Mouse (Mus musculus) stomach, embryonic 15.5 days (tissue): ENCODE measurements at regions not wholly inside any gene's neighbourhood (a gene's known extent, or its start where the extent isn't known, plus 50 kb on each side); places are given as distances from the start of the nearest gene placed in this dataset.

ENCODE experiments used
- ATAC-seq: fragments of 200-750 bp; cut with Nextera tagmentation; 2 replicates; pipeline ENCODE4 v1.8.0; 2017; ENCODE audit warnings: low read depth, moderate number of reproducible peaks, moderate TSS enrichment; ENCODE audit not compliant: insufficient read depth, low FRiP score
- H3K27ac ChIP-seq: fragments of 300-500 bp; sonication (generic); 2 replicates; pipeline ENCODE4 v1.5.1; 2015; ENCODE audit warnings: mild to moderate bottlenecking, inconsistent platforms
- H3K27me3 ChIP-seq: fragments of 300-500 bp; sonication (generic); replicated peaks from 2 replicates; pipeline ENCODE4 v1.6.1; 2015; ENCODE audit warnings: inconsistent platforms
- H3K36me3 ChIP-seq: fragments of 300-500 bp; sonication (generic); 2 replicates; pipeline ENCODE4 v1.6.1; 2015; ENCODE audit warnings: inconsistent platforms
- H3K4me1 ChIP-seq: fragments of 300-500 bp; sonication (generic); 2 replicates; pipeline ENCODE4 v1.6.1; 2015; ENCODE audit warnings: inconsistent platforms
- H3K4me2 ChIP-seq: fragments of 300-500 bp; sonication (generic); 2 replicates; pipeline ENCODE4 v1.6.1; 2015; ENCODE audit warnings: mild to moderate bottlenecking, inconsistent platforms
- H3K4me3 ChIP-seq: fragments of 300-500 bp; sonication (generic); replicated peaks from 2 replicates; pipeline ENCODE4 v1.5.1; 2015; ENCODE audit warnings: inconsistent platforms
- H3K9ac ChIP-seq: fragments of 300-500 bp; sonication (generic); 2 replicates; pipeline ENCODE4 v1.6.1; 2015; ENCODE audit warnings: inconsistent platforms
- H3K9me3 ChIP-seq: fragments of 300-500 bp; sonication (generic); 2 replicates; pipeline ENCODE4 v1.6.1; 2016; ENCODE audit warnings: inconsistent platforms
- WGBS: fragments of 180-500 bp; shearing (Covaris S2); methylation state at CpG from one replicate; pipeline ENCODE4 v1.1.7; 2015; 5-methylcytosine and 5-hydroxymethylcytosine counted together

GRCm38 (mm10) chr7:129066891-129067290 lies 189.9 kb upstream of the Plpp4 start:
- H3K4me3 ChIP-seq = no peak overlapping the region
- no peaks in the 10 kb centered on the region for H3K4me1 ChIP-seq
- 64% methylated on average over 2 of the region's 2 CpGs for WGBS
- no peaks in the 10 kb centered on the region for H3K36me3 ChIP-seq
- H3K9ac ChIP-seq = no peak overlapping the region
- H3K4me2 ChIP-seq = no peak overlapping the region
- H3K27ac ChIP-seq = no peak overlapping the region
- no peaks in the 10 kb centered on the region for H3K27me3 ChIP-seq
- H3K9me3 ChIP-seq = no peaks in the 10 kb centered on the region
- ATAC-seq = no peak

GRCm38 (mm10) chr7:129068137-129068536 lies 188.7 kb upstream of the Plpp4 start:
- H3K9ac ChIP-seq = no peak overlapping the region
- no peak for ATAC-seq
- 72% methylated on average over 4 of the region's 4 CpGs for WGBS
- H3K36me3 ChIP-seq = no peaks in the 10 kb centered on the region
- no peak overlapping the region for H3K4me3 ChIP-seq
- no peaks in the 10 kb centered on the region for H3K4me1 ChIP-seq
- H3K9me3 ChIP-seq = no peaks in the 10 kb centered on the region
- H3K27me3 ChIP-seq = no peaks in the 10 kb centered on the region
- no peak overlapping the region for H3K4me2 ChIP-seq
- H3K27ac ChIP-seq = no peak overlapping the region

GRCm38 (mm10) chr7:129079786-129080185 lies 177.0 kb upstream of the Plpp4 start:
- no peak for ATAC-seq
- no peaks in the 10 kb centered on the region for H3K27me3 ChIP-seq
- WGBS = 69% methylated on average over 6 of the region's 6 CpGs
- no peaks in the 10 kb centered on the region for H3K9me3 ChIP-seq
- H3K4me1 ChIP-seq = no peaks in the 10 kb centered on the region
- H3K4me2 ChIP-seq = no peak overlapping the region
- no peak overlapping the region for H3K9ac ChIP-seq
- no peak overlapping the region for H3K27ac ChIP-seq
- no peak overlapping the region for H3K4me3 ChIP-seq
- no peaks in the 10 kb centered on the region for H3K36me3 ChIP-seq

- Histone ChIP-seq H3K27ac (no peak overlapping the region), H3K27me3 (no peaks in the 10 kb centered on the region), H3K4me1 (no peaks in the 10 kb centered on the region), H3K36me3 (no peaks in the 10 kb centered on the region), H3K4me2 (no peak overlapping the region), H3K4me3 (no peak overlapping the region), H3K9me3 (no peaks in the 10 kb centered on the region), H3K9ac (no peak overlapping the region)
- ATAC-seq = no peak
- WGBS = 55% methylated on average over 4 of the region's 4 CpGs
Measured at GRCm38 (mm10) chr7:129091441-129091840, 165.4 kb upstream of the Plpp4 start.

- no peak overlapping the region for H3K4me3 ChIP-seq
- no peaks in the 10 kb centered on the region for H3K36me3 ChIP-seq
- no peaks in the 10 kb centered on the region for H3K27me3 ChIP-seq
- H3K9me3 ChIP-seq = no peaks in the 10 kb centered on the region
- H3K9ac ChIP-seq = no peak overlapping the region
- no peaks in the 10 kb centered on the region for H3K4me1 ChIP-seq
- WGBS = 25% methylated on average over 3 of the region's 3 CpGs
- no peak for ATAC-seq
- no peak overlapping the region for H3K27ac ChIP-seq
- H3K4me2 ChIP-seq = no peak overlapping the region
Measured at GRCm38 (mm10) chr7:129096374-129097069, 160.3 kb upstream of the Plpp4 start.

GRCm38 (mm10) chr7:129102437-129102836 lies 154.4 kb upstream of the Plpp4 start:
- Histone ChIP-seq H3K9ac (no peak overlapping the region), H3K9me3 (no peaks in the 10 kb centered on the region), H3K27me3 (no peaks in the 10 kb centered on the region), H3K4me1 (no peaks in the 10 kb centered on the region), H3K36me3 (no peaks in the 10 kb centered on the region), H3K4me3 (no peak overlapping the region), H3K27ac (no peak overlapping the region), H3K4me2 (no peak overlapping the region)
- 70% methylated on average over 4 of the region's 4 CpGs for WGBS
- ATAC-seq = no peak

- no peak for ATAC-seq
- no peak overlapping the region for H3K27ac ChIP-seq
Measured at GRCm38 (mm10) chr7:129134176-129134575, 122.7 kb upstream of the Plpp4 start.

GRCm38 (mm10) chr7:129134661-129135215 lies 122.1 kb upstream of the Plpp4 start:
- no peaks in the 10 kb centered on the region for H3K4me1 ChIP-seq
- H3K27ac ChIP-seq = no peak overlapping the region
- H3K9me3 ChIP-seq = no peaks in the 10 kb centered on the region
- no peak for ATAC-seq
- 29% methylated on average over 4 of the region's 4 CpGs for WGBS
- no peak overlapping the region for H3K4me2 ChIP-seq
- no peaks in the 10 kb centered on the region for H3K36me3 ChIP-seq
- no peak overlapping the region for H3K9ac ChIP-seq
- H3K27me3 ChIP-seq = no peaks in the 10 kb centered on the region
- H3K4me3 ChIP-seq = no peak overlapping the region

More at GRCm38 (mm10) chr7:129134176-129134575, 122.7 kb upstream of the Plpp4 start:
- Histone ChIP-seq H3K9ac (no peak overlapping the region), H3K4me3 (no peak overlapping the region), H3K4me2 (no peak overlapping the region), H3K36me3 (no peaks in the 10 kb centered on the region), H3K27me3 (no peaks in the 10 kb centered on the region), H3K9me3 (no peaks in the 10 kb centered on the region), H3K4me1 (no peaks in the 10 kb centered on the region)

- no peak overlapping the region for H3K27ac ChIP-seq
- H3K4me2 ChIP-seq = no peak overlapping the region
- H3K9me3 ChIP-seq = no peaks in the 10 kb centered on the region
- no peaks in the 10 kb centered on the region for H3K4me1 ChIP-seq
- no peak overlapping the region for H3K9ac ChIP-seq
- WGBS = 62% methylated on average over 11 of the region's 11 CpGs
- H3K36me3 ChIP-seq = no peaks in the 10 kb centered on the region
- H3K4me3 ChIP-seq = no peak overlapping the region
- no peaks in the 10 kb centered on the region for H3K27me3 ChIP-seq
- no peak for ATAC-seq
Measured at GRCm38 (mm10) chr7:129137303-129137990, 119.4 kb upstream of the Plpp4 start.

- Histone ChIP-seq H3K9ac (no peak overlapping the region), H3K27me3 (no peaks in the 10 kb centered on the region), H3K27ac (no peak overlapping the region), H3K9me3 (no peaks in the 10 kb centered on the region), H3K4me3 (no peak overlapping the region), H3K36me3 (no peaks in the 10 kb centered on the region), H3K4me1 (no peaks in the 10 kb centered on the region), H3K4me2 (no peak overlapping the region)
- ATAC-seq = no peak
- WGBS = 63% methylated on average over 6 of the region's 6 CpGs
Measured at GRCm38 (mm10) chr7:129141942-129142598, 114.8 kb upstream of the Plpp4 start.

GRCm38 (mm10) chr7:129142599-129142949 lies 114.3 kb upstream of the Plpp4 start:
- H3K27me3 ChIP-seq = no peaks in the 10 kb centered on the region
- H3K4me1 ChIP-seq = no peaks in the 10 kb centered on the region
- ATAC-seq = no peak
- no peak overlapping the region for H3K4me3 ChIP-seq
- H3K4me2 ChIP-seq = no peak overlapping the region
- 78% methylated on average over 5 of the region's 5 CpGs for WGBS
- H3K27ac ChIP-seq = no peak overlapping the region
- H3K36me3 ChIP-seq = no peaks in the 10 kb centered on the region
- no peak overlapping the region for H3K9ac ChIP-seq
- H3K9me3 ChIP-seq = no peaks in the 10 kb centered on the region

- Histone ChIP-seq H3K27me3 (no peaks in the 10 kb centered on the region), H3K36me3 (no peaks in the 10 kb centered on the region), H3K4me3 (no peak overlapping the region), H3K27ac (no peak overlapping the region), H3K9ac (no peak overlapping the region), H3K9me3 (no peaks in the 10 kb centered on the region), H3K4me1 (no peaks in the 10 kb centered on the region), H3K4me2 (no peak overlapping the region)
- ATAC-seq = no peak
- 79% methylated on average over 2 of the region's 2 CpGs for WGBS
Measured at GRCm38 (mm10) chr7:129155577-129155976, 101.3 kb upstream of the Plpp4 start.
